8 mouse cellular contexts compared by ENCODE assay signal in genomic region chr13:13415120-13416006, GRCm38 (mm10). TPM values are rescaled to one million over a fixed set of nuclear protein-coding genes. Genes with fewer than 3 reads are reported as not detected.
DNase-seq lines count a peak whose midpoint lies in the region; ATAC-seq and TF ChIP-seq lines count a peak whose summit lies in the region.
"Not testable (repeated sequence)": the region's sequence is repeated elsewhere in the genome, so short reads cannot be mapped to it uniquely, and the experiment has no call there.

No protein-coding gene starts in this region.

- H3K9ac ChIP-seq in forebrain, postnatal 0 days; hindbrain, embryonic 12.5 days; liver, embryonic 13.5 days; stomach, postnatal 0 days (ENCODE audit: low read length): not testable (repeated sequence)

- peak overlapping the region; percentile 10; the same call in 1 of the 2 replicates for H3K4me2 ChIP-seq in forebrain, postnatal 0 days (ENCODE audit: low read depth)
- H3K4me2 ChIP-seq in hindbrain, embryonic 12.5 days (replicated peaks), result not testable (repeated sequence)
- 0 out of 2 replicates have a peak overlapping the region, but pooled peaks have one; percentile 19 for H3K4me2 ChIP-seq in liver, embryonic 13.5 days
- peak overlapping the region; percentile 27; the same call in 1 of the 2 replicates for H3K4me2 ChIP-seq in stomach, postnatal 0 days (replicated peaks; ENCODE audit: low read depth)

- not testable (repeated sequence) for H3K27ac ChIP-seq in forebrain, postnatal 0 days (ENCODE audit: low read depth, low read length); hindbrain, embryonic 12.5 days; liver, embryonic 13.5 days; stomach, postnatal 0 days (replicated peaks)

- peak; percentile 50 for DNase-seq in MN1 (ENCODE audit: low spot score)
- DNase-seq in cerebellum, adult 9-11 months, result peak; percentile 11
- peak; percentile 74 for DNase-seq in forebrain, postnatal 0 days
- peak; percentile 52 to 72 for DNase-seq in layer of hippocampus, adult 18-20 months (ENCODE audit: low spot score in 2 of 2)
- DNase-seq in liver, embryonic 13.5 days, result not testable (repeated sequence)
- peak; percentile 5 for DNase-seq in naive thymus-derived CD4-positive, alpha-beta T cell, adult 2 months (ENCODE audit: low read depth)
- peak; percentile 51 for DNase-seq in stomach, postnatal 0 days (ENCODE audit: low spot score)

- not testable (repeated sequence) for H3K36me3 ChIP-seq in forebrain, postnatal 0 days (ENCODE audit: insufficient read depth); hindbrain, embryonic 12.5 days; liver, embryonic 13.5 days; stomach, postnatal 0 days (ENCODE audit: control insufficient read depth, insufficient read depth, low read length)

- 36% methylated on average over 23 of the region's 23 CpGs for WGBS in forebrain, postnatal 0 days
- 39% methylated on average over 23 of the region's 23 CpGs for WGBS in hindbrain, embryonic 12.5 days
- 26% methylated on average over 23 of the region's 23 CpGs for WGBS in liver, embryonic 13.5 days (ENCODE audit: insufficient replicate concordance)
- WGBS in stomach, postnatal 0 days, result 31% methylated on average over 23 of the region's 23 CpGs

- TF ChIP-seq EP300 in stomach, postnatal 0 days (optimal IDR thresholded peaks at IDR 0.05), result not testable (repeated sequence)

- H3K4me3 ChIP-seq in forebrain, postnatal 0 days (ENCODE audit: low read depth, low read length); hindbrain, embryonic 12.5 days; liver, embryonic 13.5 days (replicated peaks); stomach, postnatal 0 days (ENCODE audit: low read depth, low read length): not testable (repeated sequence)

- not testable (repeated sequence) for H3K9me3 ChIP-seq in forebrain, postnatal 0 days (ENCODE audit: low read length); hindbrain, embryonic 12.5 days (replicated peaks); liver, embryonic 13.5 days (replicated peaks); stomach, postnatal 0 days (ENCODE audit: control insufficient read depth, low read length)

- not testable (repeated sequence) for H3K4me1 ChIP-seq in forebrain, postnatal 0 days (ENCODE audit: insufficient read depth); hindbrain, embryonic 12.5 days; liver, embryonic 13.5 days (replicated peaks); stomach, postnatal 0 days (replicated peaks; ENCODE audit: control insufficient read depth, insufficient read depth)

- ATAC-seq in forebrain, postnatal 0 days, result peak; percentile 76
- ATAC-seq in hindbrain, embryonic 12.5 days (ENCODE audit: low FRiP score), result peak; percentile 64; the same call in 1 of the 2 replicates
- ATAC-seq in liver, embryonic 13.5 days (ENCODE audit: low read depth); stomach, postnatal 0 days (ENCODE audit: low FRiP score, low TSS enrichment): not testable (repeated sequence)

- not testable (repeated sequence) for H3K27me3 ChIP-seq in forebrain, postnatal 0 days (ENCODE audit: insufficient read depth, low read length); hindbrain, embryonic 12.5 days; liver, embryonic 13.5 days; stomach, postnatal 0 days (ENCODE audit: control insufficient read depth, insufficient read depth, low read length)

- TF ChIP-seq CTCF in forebrain, postnatal 0 days (IDR thresholded peaks at IDR 0.05; ENCODE audit: low read depth), result peak; percentile 56
- TF ChIP-seq CTCF in stomach, postnatal 0 days (IDR thresholded peaks at IDR 0.05; ENCODE audit: low read depth), result peak; percentile 69

RNA-seq across cellular contexts. Expression of gene Gpr137b, which starts 21.5 kb away (rescaled TPM):
- 13.6 and 18.3 TPM in 2 replicates for total RNA-seq in forebrain, postnatal 0 days (2014; rRNA removed)
- 14.1 and 16.4 TPM in 2 replicates for polyA plus RNA-seq in forebrain, postnatal 0 days (2015; fragmentation: Nextera tagmentation; extraction: Ambion mirVana)
- polyA plus RNA-seq in hindbrain, embryonic 12.5 days (2016; fragmentation: Nextera tagmentation; extraction: Ambion mirVana), result 28.1 and 30.1 TPM in 2 replicates
- 10 to 100 TPM; 24.5 to 25.7 TPM for total RNA-seq in layer of hippocampus, adult 18-20 months (2021)
- 2.1 and 2.7 TPM in 2 replicates for polyA plus RNA-seq in liver, embryonic 13.5 days (2015; fragmentation: Nextera tagmentation; extraction: Ambion mirVana)
- polyA plus RNA-seq in stomach, postnatal 0 days (2015; fragmentation: Nextera tagmentation; extraction: Ambion mirVana), result 4.8 and 5.7 TPM in 2 replicates

RNA-seq across cellular contexts. Expression of gene Nid1, which starts 22.0 kb away (rescaled TPM):
- total RNA-seq in forebrain, postnatal 0 days (2014; rRNA removed), result 28.8 and 53.5 TPM in 2 replicates
- 18.1 and 21.6 TPM in 2 replicates for polyA plus RNA-seq in forebrain, postnatal 0 days (2015; fragmentation: Nextera tagmentation; extraction: Ambion mirVana)
- 51.8 and 58.7 TPM in 2 replicates for polyA plus RNA-seq in hindbrain, embryonic 12.5 days (2016; fragmentation: Nextera tagmentation; extraction: Ambion mirVana)
- total RNA-seq in layer of hippocampus, adult 18-20 months (2021), result 1 to 10 TPM; 2.7 to 2.9 TPM
- polyA plus RNA-seq in liver, embryonic 13.5 days (2015; fragmentation: Nextera tagmentation; extraction: Ambion mirVana), result 13.4 and 16.3 TPM in 2 replicates
- polyA plus RNA-seq in stomach, postnatal 0 days (2015; fragmentation: Nextera tagmentation; extraction: Ambion mirVana), result 36.2 and 42.6 TPM in 2 replicates
